Mouse (Mus musculus): Measurements from ENCODE around the gene Rab7.
"Not testable (repeated sequence)": the region's sequence is repeated elsewhere in the genome, so short reads cannot be mapped to it uniquely, and the experiment has no call there.

The Rab7 gene

GRCm38 (mm10) chr6:87997706-87998265, 47.3 kb downstream of the Rab7 start:
- peak; percentile 70 to 72 for DNase-seq (ENCODE audit: low spot score in 2 of 2)

- DNase-seq (ENCODE audit: low spot score in 2 of 2) = no peak
Measured at GRCm38 (mm10) chr6:87996606-87997005, 48.5 kb downstream of the Rab7 start.

GRCm38 (mm10) chr6:87995519-87995918, 49.6 kb downstream of the Rab7 start:
- no peak for DNase-seq (ENCODE audit: low spot score in 2 of 2)

- DNase-seq (ENCODE audit: low spot score in 2 of 2) = no peak
Measured at GRCm38 (mm10) chr6:87993790-87994571, 51.1 kb downstream of the Rab7 start.

- no peak for DNase-seq (ENCODE audit: low spot score in 2 of 2)
Measured at GRCm38 (mm10) chr6:87992733-87993132, 52.3 kb downstream of the Rab7 start.

- no peak for DNase-seq (ENCODE audit: low spot score in 2 of 2)
Measured at GRCm38 (mm10) chr6:87991886-87992285, 53.2 kb downstream of the Rab7 start.

GRCm38 (mm10) chr6:87991216-87991615, 53.9 kb downstream of the Rab7 start:
- no peak for DNase-seq (ENCODE audit: low spot score in 2 of 2)

GRCm38 (mm10) chr6:87982506-87982905, 62.6 kb downstream of the Rab7 start:
- no peak for DNase-seq (ENCODE audit: low spot score in 2 of 2)

- peak; percentile 57 to 63 for DNase-seq (ENCODE audit: low spot score in 2 of 2)
Measured at GRCm38 (mm10) chr6:87981547-87982256, 63.4 kb downstream of the Rab7 start, which contains the start of gene H1fx. Gene H1fx (minus strand): TSS chr6:87981637.

GRCm38 (mm10) chr6:87981030-87981485, 64.0 kb downstream of the Rab7 start:
- no peak for DNase-seq (ENCODE audit: low spot score in 2 of 2)

GRCm38 (mm10) chr6:87980374-87981029, 64.6 kb downstream of the Rab7 start:
- peak; percentile 62 to 71 for DNase-seq (ENCODE audit: low spot score in 2 of 2)

- DNase-seq (ENCODE audit: low spot score in 2 of 2) = no peak
Measured at GRCm38 (mm10) chr6:87979728-87980127, 65.3 kb downstream of the Rab7 start.

GRCm38 (mm10) chr6:87970041-87970440, 75.0 kb downstream of the Rab7 start:
- DNase-seq (ENCODE audit: low spot score in 2 of 2) = no peak

- DNase-seq (ENCODE audit: low spot score in 2 of 2) = not testable (repeated sequence)
Measured at GRCm38 (mm10) chr6:87962457-87962856, 82.6 kb downstream of the Rab7 start.
